Mouse (Mus musculus) erythroblast, embryonic 14.5 days (primary cell): ENCODE data around the gene Lgmn. TPM values are rescaled to one million over a fixed set of nuclear protein-coding genes. Genes with fewer than 3 reads are reported as not detected.

Experiments
- H3K27me3 ChIP-seq: 2 replicates; pipeline ENCODE4 v1.6.1; 2012; ENCODE audit warnings: inconsistent platforms; ENCODE audit not compliant: control insufficient read depth
- H3K36me3 ChIP-seq: 2 replicates; pipeline ENCODE4 v1.6.1; 2012; ENCODE audit warnings: mild to moderate bottlenecking, inconsistent platforms; ENCODE audit not compliant: control insufficient read depth
- H3K4me1 ChIP-seq: 2 replicates; pipeline ENCODE4 v1.6.1; 2012; ENCODE audit warnings: inconsistent platforms; ENCODE audit not compliant: control insufficient read depth
- H3K4me3 ChIP-seq: replicated peaks from 2 replicates; pipeline ENCODE3; 2012; ENCODE audit warnings: moderate library complexity, mild to moderate bottlenecking, inconsistent platforms
- H3K9me3 ChIP-seq: 2 replicates; pipeline ENCODE4 v1.6.1; 2012; ENCODE audit warnings: low read length, inconsistent platforms, mixed read lengths; ENCODE audit not compliant: control insufficient read depth
- GATA1 ChIP-seq: IDR thresholded peaks from 2 replicates; pipeline ENCODE4 v1.6.1; 2012; ENCODE audit warnings: low read length, inconsistent platforms, mixed read lengths
- TAL1 ChIP-seq: IDR thresholded peaks from 3 replicates; pipeline ENCODE4 v1.6.1; 2012; ENCODE audit warnings: low read length, inconsistent platforms, mixed read lengths
- polyA plus RNA-seq: library from polyadenylated mRNA; stranded (reverse); fragments of >175 nt; gene quantifications from 2 replicates; pipeline ENCODE4 v1.2.3, GENCODE M21; 2012

The Lgmn gene
- polyA plus RNA-seq, 1 experiment: 4.8 TPM

DNA sequence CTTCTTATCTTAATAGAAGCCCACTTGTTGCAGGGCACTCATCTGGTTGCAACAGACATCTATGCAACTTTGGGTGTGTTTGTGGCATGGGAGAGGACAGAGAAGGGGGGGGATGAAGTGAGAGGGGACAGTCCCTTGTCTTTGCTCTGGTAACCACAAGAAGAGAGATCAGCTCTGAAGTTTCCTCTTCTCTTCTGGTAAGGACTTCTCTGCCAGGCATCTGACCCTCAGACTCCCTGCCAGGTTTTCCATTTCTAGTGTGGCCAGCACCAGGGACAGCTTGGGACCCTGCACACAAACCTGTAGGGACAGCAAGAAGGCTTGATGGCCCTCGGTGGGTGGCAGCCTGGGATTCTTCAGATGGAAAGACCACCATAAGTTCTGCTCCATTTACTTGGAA, 88.6 kb downstream of the Lgmn start:
- TF ChIP-seq GATA1: no peak
- TF ChIP-seq TAL1: no peak
- no peaks in the 10 kb centered on the region for H3K27me3 ChIP-seq
- peaks cover 4% of the 10 kb centered on the region for H3K4me1 ChIP-seq
- no peak overlapping the region for H3K4me3 ChIP-seq
- H3K9me3 ChIP-seq: no peaks in the 10 kb centered on the region
- peaks cover 2% of the 10 kb centered on the region; the same call in 1 of the 2 replicates for H3K36me3 ChIP-seq

DNA sequence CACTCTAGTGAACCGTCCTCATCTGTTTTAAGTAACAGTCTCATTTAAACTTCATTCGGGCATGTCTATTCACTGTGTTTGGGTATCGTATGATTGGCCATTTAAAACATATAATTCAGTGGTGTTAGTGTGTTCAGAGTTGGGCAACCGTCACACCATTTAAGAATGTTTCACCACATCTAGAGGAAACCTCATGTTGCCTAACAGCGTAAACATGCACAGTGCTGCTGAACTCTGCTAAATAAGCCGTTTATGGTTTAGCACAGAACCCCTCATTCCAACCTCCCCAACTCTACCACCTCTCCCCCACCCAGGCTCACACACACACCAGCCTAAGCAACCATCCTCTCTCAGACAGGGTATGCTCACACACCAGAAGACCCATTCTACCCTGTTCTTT, 91.2 kb downstream of the Lgmn start:
- Histone ChIP-seq H3K36me3 (no peaks in the 10 kb centered on the region; the same call in 1 of the 2 replicates), H3K27me3 (no peaks in the 10 kb centered on the region), H3K4me1 (no peaks in the 10 kb centered on the region), H3K4me3 (no peak overlapping the region), H3K9me3 (no peaks in the 10 kb centered on the region)
- TF ChIP-seq TAL1: no peak

GRCm38 (mm10) chr12:102346507-102346906, 93.1 kb downstream of the Lgmn start:
- H3K9me3 ChIP-seq: no peaks in the 10 kb centered on the region
- H3K36me3 ChIP-seq: no peaks in the 10 kb centered on the region; the same call in 1 of the 2 replicates
- no peaks in the 10 kb centered on the region for H3K4me1 ChIP-seq
- no peak for TF ChIP-seq TAL1
- TF ChIP-seq GATA1: no peak
- H3K27me3 ChIP-seq: no peaks in the 10 kb centered on the region
- no peak overlapping the region for H3K4me3 ChIP-seq

GRCm38 (mm10) chr12:102345031-102345815, 94.4 kb downstream of the Lgmn start:
- Histone ChIP-seq H3K27me3 (no peaks in the 10 kb centered on the region), H3K4me3 (no peak overlapping the region), H3K36me3 (no peaks in the 10 kb centered on the region; the same call in 1 of the 2 replicates), H3K4me1 (no peaks in the 10 kb centered on the region), H3K9me3 (no peaks in the 10 kb centered on the region)
- no peak for TF ChIP-seq GATA1
- no peak for TF ChIP-seq TAL1

Other genes starting within 250 kb of the Lgmn start
- 0.44 TPM in 2 replicates for gene Rin3, start 156.8 kb downstream of the Lgmn start, polyA plus RNA-seq
- gene Golga5, start 29.3 kb upstream of the Lgmn start, polyA plus RNA-seq: 0.52 and 0.53 TPM in 2 replicates
- 4.6 and 8.0 TPM in 2 replicates for gene Chga, start 115.2 kb upstream of the Lgmn start, polyA plus RNA-seq